Mouse (Mus musculus): ENCODE measurements around the gene Jph2. TPM values are rescaled to one million over a fixed set of nuclear protein-coding genes. Genes with fewer than 3 reads are reported as not detected.

Gene Jph2
- polyA plus RNA-seq (2012; rRNA removed) = 17.8 and 18.1 TPM in 2 replicates

DNA sequence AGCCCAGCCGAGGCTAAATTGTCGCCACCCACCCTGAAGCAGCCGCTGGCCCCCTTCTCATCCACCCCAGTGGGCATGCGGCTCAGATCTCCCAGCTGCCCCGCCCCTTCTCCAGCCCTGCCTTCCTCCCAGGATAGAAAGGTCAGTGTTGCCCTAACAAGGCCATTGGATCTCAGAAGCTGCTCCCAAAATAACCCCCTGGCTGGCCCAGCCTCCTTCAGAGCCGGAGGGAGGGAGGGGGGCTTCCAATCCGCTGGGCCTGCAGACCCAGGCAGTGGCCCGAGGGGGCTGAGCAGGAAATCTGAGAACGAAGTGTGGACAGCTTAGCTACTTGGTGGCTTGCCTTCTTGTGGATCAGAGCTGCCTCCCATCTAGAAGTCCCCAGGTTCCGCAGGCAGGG lies at the start of gene Jph2:
Gene Jph2 (minus strand): TSS at position 89 of the 400 bp plus-strand sequence.
- DNase-seq (ENCODE audit: low read depth, low spot score) = no peak
- 13% methylated on average over 10 of the region's 10 CpGs for WGBS

DNA sequence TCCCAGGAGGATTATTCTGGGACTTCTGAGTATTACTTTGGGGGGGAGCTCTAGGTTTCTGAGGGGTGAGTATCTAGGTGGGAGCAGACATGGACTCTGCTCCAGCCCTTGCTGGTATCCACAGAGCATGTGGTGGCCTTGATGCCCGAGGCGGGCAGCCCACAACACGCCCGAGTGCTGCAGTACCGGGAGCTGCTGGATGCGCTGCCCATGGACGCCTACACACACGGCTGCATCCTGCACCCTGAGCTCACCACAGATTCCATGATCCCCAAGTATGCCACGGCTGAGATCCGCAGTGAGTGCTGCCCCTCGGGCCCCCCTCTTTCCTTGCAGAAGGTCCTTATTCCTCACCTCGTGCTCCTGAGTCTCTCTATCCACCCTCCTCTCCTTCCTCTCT lies 49.6 kb upstream of the Jph2 start:
- no peak for DNase-seq (ENCODE audit: low read depth, low spot score)
- 73% methylated on average over 12 of the region's 12 CpGs for WGBS

DNA sequence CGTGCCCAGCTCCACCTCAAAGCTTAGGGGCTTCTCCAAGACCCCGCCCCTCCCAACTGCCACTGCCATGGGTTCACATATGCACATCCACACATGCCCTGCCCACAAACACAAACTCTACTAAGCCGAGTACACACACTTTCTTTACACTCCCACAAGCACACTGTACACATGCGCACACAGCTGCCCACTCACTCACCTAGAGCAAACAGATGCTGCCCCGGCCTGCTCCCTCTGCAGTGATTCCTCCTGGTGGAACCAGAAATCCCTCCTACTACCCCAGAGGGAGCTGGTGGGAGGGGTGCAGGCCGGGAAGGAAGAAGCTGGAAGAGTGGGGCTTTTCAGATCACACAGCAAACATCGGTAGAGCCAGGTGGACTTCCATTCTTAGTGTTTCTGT lies 46.2 kb upstream of the Jph2 start:
- WGBS = 42% methylated on average over 7 of the region's 7 CpGs
- no peak for DNase-seq (ENCODE audit: low read depth, low spot score)

DNA sequence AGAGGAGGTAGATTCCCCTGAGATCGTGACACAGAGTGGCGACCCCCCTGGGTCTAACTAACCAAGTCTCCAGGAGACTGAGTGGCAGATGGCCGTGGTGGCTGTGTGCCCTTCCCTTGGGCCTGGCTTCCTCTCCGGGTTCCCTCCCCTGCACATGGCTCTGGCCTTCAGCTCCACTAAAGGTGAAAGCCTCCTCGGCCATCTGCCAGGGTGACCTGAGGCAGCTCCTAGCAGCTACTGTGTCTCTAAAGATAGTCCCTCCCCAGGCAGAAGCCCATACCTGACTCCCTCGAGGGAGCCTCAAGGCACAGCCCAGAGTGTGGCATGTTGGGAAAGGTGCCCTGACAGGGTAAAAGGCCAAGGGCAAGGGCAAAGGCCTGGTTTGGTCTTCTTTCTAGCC lies 45.8 kb upstream of the Jph2 start:
- 54% methylated on average over 6 of the region's 6 CpGs for WGBS
- DNase-seq (ENCODE audit: low read depth, low spot score) = no peak

DNA sequence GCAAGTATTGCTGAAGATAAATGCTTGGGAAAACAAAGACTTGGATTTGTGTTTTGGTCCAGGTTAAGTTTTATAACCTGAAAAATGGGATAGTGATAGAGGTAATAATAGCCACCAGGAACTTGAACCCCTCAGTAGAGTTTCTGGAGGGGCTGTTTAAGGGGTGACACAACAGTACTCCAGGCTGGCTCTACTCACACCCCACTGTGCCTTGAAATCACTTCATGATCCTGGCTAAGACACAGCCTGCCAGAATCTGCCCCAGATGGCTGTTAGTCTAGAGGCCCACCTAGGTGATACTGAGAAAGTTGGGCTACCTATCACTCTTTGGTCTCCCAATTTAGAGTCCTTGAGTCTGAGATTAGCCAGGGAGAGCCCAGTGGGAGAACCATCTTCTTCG lies 41.7 kb upstream of the Jph2 start:
- 43% methylated on average over 1 of the region's 1 CpGs for WGBS
- no peak for DNase-seq (ENCODE audit: low read depth, low spot score)

DNA sequence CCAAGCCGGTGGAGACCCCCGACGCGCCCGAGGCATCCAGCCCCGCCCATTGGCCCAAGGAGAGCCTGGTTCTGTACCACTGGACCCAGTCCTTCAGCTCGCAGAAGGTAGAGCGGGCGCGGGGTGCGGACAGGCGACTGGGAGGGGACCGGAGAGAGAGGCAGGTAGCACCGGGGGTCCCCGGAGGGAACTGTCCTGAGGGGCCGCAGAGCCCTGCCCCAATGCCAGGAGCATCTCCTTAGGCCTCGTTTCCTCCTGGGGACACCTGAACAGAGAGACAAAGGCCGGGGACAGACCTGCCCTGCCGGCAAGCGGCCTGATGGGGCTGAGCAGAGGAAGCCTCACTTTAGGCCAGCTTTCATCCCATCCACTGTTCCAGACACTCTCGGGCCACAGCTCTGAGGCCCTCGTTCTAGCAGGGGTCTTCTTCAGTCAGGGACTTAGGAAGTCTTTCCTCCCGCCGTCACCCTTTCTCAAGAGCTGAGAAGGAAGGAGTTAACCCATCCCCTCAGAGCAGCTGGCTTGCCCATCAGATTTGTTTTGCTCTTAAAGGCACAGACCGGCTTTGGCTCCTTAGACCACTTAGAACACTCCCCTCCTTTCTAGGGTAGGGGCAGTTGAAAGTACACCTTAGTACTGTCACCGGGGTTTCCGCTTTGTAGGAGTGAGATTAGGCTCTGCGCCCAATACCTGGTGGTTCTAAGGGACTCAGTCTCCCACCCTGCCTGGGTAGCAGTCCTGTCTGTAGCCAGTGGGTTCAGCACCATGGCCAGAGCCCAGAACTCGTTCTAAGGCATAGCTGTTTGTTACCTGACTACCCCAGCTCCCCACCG lies 41.0 kb upstream of the Jph2 start:
- no peak for DNase-seq (ENCODE audit: low read depth, low spot score)
- WGBS = 5% methylated on average over 30 of the region's 30 CpGs

DNA sequence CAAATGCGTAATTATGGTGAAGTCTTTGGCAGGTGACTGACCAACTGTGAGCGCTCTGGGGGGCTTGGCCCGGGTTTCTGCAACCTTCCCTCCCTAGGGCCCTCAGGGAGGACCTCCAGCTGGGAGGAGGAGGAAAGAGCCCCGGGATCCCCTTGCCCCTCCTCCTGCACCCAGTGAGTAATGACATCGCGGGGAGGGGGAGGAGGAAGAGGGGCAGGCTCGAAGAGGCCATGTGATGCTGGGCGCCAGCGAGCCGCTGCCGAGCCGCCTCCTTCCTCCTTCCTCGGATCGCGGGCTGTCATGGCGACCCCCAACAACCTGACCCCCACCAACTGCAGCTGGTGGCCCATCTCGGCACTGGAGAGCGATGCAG lies 40.4 kb upstream of the Jph2 start, which contains the start of gene Gdap1l1:
Gene Gdap1l1 (plus strand): TSS at position 231 of the 373 bp plus-strand sequence.
- 4% methylated on average over 18 of the region's 18 CpGs for WGBS
- DNase-seq (ENCODE audit: low read depth, low spot score) = no peak

DNA sequence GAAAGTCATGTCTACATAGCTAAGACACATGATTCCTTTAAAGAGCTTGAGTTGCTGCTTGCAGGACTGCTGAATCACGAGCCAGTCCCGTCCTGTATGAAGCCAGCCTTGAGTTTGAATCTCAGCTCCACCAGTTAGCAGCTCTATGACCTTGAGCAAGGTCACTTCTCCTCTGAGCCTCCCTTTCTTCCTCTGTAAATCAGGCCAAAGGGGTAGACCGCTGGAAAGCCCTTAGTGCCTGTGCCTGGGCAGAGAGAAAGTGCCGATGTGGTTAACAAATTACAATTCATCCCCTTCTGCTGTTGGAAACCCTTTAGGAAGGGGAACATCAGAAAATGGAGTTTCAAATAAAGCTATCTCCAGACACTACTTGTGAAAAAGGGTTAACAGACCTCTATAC lies 40.0 kb upstream of the Jph2 start:
- 52% methylated on average over 4 of the region's 4 CpGs for WGBS
- no peak for DNase-seq (ENCODE audit: low read depth, low spot score)

DNA sequence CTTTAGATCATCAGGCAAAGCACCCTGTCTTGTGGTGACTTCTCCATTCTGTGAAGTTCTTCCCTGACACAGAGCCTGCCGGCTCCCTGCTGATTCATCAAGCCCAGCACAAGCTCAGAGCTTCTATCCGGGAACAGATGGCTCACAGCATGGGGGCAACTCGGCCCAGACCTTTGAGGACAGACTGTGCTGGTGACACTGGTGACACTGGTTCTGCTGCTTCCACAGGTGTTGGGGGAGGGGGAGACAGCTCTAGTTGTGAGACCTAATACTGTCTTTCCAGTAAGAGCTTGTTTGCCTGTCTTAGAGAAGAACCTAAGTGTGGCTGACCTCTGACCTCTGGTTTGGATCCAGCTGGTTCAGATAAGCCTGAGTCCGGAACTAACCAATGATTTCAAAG lies 36.2 kb upstream of the Jph2 start:
- 15% methylated on average over 4 of the region's 4 CpGs for WGBS
- DNase-seq (ENCODE audit: low read depth, low spot score) = no peak

DNA sequence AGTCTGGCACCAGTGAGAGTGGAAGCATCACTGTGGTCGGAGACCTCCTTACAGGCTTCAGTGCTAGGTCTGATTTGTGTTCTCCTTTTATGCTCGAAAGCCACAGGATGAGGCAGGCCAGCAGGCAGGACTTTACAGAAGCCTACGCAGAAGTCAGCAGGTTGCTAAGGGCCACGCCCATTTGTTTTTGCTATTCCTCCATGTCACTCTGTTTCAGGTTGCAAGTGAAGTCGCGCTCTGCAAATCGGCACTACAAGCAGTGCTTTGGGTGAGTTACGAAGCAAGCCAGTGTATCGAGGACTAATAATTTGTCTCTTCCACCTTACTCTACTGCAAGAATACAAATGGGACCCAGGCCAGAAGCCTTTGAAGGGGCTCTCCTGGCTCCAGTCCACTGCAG lies 33.5 kb upstream of the Jph2 start:
- DNase-seq (ENCODE audit: low read depth, low spot score) = no peak
- WGBS = 79% methylated on average over 9 of the region's 9 CpGs

DNA sequence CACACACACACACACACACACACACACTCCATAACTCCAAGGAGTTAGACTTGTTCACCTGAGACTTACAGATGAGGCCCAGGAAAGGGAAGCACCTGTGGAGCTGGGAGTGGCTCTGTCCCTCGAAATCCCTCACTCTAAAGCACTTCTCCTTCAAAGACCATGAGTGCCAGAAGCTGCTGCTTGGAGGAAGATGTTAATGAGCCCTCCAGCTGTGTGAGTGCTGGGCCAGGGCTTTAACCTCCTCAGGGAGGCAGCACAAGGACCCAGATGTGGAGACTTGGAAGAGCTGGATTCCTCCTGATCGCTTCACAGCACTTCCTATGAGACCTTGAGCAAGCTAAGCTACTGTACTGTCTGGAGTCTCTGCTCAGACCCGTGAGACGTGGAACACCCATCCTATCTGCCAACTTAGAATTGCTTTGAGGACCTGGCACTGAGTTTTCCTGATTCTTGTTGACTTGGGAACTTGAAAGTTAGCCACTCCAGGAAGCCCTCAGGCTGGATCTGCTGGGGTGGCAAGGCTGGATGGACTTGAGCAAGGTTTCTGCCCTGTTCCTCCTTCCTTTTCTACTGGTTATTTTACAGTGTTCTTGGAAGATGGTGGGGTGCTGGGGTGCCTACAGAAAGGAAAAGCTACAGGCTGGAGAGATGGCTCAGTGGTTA lies 30.7 kb upstream of the Jph2 start:
- 43% methylated on average over 4 of the region's 4 CpGs for WGBS
- no peak for DNase-seq (ENCODE audit: low read depth, low spot score)

DNA sequence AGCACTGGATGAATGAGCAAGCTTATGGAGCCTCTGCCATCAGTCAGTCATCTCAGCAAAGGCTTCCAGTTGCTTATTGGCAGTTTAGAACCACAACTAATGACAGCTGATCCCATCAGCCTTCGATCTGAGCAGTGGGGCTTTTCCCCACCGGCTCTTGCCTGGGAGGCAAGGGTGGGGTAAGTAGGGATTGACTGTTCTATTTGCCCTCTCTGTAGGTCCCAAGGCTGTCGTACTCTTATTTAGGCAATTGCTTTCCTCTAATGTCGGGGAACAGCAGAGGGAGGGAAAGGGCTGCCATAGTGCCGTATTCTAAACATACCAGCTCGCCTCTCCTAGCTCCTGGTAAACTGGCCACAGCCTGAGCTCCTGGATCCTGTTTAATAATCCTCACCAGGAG lies 26.8 kb upstream of the Jph2 start, which contains the start of gene Oser1:
Gene Oser1 (minus strand): TSS at position 101 of the 400 bp plus-strand sequence.
- 79% methylated on average over 6 of the region's 6 CpGs for WGBS
- no peak for DNase-seq (ENCODE audit: low read depth, low spot score)

DNA sequence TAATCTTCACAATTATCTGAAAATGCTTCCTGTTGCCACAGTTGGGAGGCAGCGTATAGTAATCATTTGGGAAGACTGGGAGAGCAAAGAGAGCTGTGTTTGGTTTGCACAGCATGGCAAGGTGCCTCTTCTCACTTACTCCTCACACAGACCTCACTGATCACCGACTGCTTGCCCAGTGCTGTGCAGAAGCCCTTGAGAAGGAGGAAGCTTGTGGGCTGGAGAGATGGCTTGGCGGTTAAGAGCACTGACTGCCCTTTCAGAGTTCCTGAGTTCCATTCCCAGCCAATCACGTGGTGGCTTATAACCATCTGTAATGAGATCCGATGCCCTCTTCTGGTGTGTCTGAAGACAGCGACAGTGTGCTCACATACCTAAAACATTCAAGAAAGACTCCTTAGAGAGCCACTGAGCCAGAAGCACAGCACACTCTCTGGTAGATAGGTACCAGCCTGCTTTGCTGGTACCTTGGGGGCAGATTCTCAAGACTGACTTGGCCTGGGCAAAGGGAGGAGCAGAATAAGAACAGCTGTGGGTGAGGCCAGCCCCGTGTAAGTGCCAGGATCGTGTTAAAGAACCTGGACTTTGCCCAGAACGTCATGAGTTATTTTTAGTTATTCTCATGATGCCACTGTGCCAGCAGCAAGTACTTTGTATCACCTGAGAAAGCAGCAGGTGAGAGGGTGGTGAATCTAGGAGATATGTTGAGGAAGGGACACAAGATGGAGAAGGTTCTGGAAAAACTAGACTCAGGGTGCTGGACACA lies 25.3 kb upstream of the Jph2 start:
- WGBS = 30% methylated on average over 9 of the region's 9 CpGs

DNA sequence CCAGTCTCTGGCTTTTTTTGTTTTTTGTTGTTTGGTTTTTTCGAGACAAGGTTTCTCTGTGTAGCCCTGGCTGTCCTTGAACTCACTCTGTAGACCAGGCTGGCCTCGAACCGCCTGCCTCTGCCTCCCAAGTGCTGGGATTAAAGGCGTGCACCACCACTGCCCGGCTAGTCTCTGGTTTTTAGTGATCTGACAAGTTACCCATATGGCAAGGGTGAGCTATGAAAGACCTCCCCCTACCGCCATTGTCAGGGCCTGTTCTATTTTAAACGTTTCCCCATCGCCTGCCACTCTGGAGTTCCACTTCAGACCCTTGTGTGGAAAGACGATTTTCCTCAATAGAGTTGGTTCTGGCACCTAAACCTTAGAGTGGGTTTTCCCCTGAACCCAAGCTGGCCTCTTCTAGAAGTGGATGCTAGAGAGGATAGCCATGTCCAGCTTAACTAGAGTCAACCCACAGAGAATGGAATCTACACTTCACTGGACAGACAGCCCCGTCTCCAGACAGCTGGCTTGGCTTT lies 22.6 kb upstream of the Jph2 start:
- whole genome bisulfite sequencing = 16% methylated on average over 10 of the region's 10 CpGs
- no peak for DNase-seq (ENCODE audit: low read depth, low spot score)

More for the DNA sequence above, 25.3 kb upstream of the Jph2 start:
- DNase-seq (ENCODE audit: low read depth, low spot score) = peak; percentile 80

DNA sequence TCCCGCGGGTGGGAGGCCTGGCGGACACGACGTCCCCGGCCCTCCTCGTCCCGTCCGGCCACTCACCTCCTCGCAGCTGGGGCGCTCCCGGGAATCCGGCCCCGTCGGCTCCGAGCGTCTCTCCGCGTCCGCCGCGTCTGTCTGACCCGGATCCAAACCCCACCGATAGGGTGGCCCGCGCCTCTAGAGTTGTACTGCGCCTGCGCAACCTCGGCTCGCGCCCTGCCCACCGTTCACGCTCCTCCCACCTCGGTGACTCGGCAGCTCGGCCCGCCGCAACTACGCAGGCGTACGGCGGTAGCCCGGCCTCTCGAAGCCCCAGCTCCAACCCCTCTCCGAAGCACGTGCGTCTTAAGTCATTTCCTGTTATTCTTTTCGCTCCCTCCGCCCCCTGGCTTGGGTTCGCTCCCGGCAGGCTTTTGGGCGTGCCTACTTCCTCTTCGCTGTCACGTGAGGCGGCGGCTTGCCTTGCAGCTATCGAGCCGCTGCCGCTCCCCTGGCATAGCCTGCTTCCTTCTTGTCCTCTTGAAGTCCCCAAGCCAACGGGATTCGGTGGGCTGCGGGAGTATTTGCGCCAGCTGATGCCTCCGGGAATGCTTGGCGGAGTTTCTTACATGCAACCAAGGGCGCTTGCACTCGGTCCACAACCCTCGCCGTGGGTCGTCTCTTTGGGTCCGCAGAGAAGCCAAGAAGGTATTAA lies 21.7 kb upstream of the Jph2 start:
- peak; percentile 97 for DNase-seq (ENCODE audit: low read depth, low spot score)
- WGBS = under 1% methylated on average over 71 of the region's 71 CpGs

DNA sequence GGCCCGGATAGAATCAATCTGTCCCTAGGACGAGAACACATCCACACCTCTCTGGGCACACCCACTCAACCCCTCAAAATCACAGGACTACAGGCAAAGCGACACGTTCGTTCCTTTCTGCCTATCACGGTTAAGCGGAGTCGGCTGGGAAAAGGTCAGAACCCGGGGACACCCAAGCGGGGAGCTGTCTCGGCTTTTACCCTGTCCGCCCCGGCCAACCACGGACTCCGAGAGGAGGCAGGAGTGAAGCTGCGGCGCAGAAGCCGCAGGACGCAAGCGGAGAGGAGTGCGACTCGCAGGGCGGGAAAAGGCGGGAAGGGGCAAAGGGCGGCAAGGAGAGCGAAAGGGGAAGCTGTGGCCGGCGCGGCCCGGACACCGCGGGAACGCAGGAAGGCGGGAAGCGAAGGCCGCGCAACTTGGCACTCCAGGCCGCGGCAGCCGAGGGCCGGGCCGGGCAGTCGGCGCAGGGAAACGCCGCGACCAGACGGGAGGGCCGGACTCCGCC lies 21.1 kb upstream of the Jph2 start:
- DNase-seq (ENCODE audit: low read depth, low spot score) = no peak
- under 1% methylated on average over 50 of the region's 50 CpGs for WGBS

DNA sequence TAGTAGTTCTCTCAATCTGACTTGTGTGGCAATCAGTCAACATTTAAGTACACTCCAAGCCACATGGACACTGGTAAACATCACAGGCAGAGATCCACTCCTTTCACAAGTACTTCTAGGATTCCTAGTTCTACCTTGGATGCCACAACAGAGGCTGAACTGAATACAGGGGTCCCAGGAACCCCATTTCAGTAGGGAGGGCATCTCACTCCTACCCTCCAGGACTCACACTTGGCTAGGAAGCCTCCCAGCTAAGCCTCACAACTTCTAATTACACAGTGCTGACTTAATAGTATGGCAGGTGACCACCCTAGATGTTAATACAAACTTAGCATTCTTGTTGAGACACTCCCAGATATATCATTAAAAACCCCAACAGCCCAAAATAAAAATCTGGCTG lies 20.0 kb upstream of the Jph2 start:
- no peak for DNase-seq (ENCODE audit: low read depth, low spot score)

DNA sequence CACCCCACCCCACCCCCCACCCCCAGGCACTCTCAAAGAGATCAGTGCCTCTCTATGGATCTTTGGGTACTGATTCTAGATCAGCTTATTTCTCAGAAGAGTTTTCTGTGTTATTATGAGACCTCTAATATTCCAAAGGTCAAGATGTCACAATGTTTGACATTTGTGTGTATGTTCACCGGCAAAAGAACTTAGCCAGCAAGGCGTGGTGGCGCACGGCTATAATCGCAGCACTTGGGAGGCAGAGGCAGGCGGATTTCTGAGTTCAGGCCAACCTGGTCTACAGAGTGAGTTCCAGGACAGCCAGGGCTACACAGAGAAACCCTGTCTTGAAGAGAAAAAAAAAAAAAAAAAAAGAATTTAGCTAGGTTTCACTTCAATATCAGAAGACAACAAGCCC lies 19.2 kb upstream of the Jph2 start:
- 60% methylated on average over 6 of the region's 6 CpGs for WGBS
- no peak for DNase-seq (ENCODE audit: low read depth, low spot score)

DNA sequence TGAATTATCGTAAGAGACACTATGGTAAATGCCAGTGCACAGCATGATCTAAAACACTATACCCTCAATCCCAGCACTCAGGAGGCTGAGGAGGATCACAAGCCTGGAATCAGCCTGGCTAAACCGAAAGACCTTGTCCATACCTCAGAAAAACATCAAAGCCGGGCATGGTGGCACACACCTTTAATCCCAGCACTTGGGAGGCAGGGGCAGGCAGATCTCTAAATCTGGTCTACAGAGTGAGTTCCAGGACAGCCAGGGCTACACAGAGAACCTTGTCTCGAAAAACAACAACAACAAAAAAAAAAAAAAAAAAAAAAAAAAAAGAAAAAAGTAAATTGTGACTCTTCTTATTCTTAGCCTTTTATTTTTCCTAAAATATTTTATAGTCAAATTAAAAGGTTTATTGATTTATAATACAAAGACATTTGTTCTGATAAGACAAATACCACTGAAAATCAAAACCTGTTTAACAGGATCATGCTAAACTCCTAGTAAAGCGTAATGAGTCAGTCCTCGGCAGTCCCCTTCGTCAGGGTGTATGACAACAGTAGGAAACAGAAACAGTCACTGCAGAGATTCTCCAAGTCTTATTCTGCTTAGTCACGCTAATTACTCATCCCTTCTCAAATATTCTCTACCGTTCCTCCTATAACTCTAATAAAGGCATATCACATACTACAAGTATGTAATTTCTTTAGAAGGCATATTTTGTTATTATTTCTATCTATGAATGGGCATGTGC lies 15.2 kb upstream of the Jph2 start:
- no peak for DNase-seq (ENCODE audit: low read depth, low spot score)
- WGBS = 65% methylated on average over 9 of the region's 9 CpGs
